Mouse (Mus musculus) erythroid progenitor cell, adult 5-6 weeks (primary cell): ENCODE results near the gene Stac3. TPM values are rescaled to one million over a fixed set of nuclear protein-coding genes. Genes with fewer than 3 reads are reported as not detected.

Experiments
- ATAC-seq: replicated peaks from 2 replicates; pipeline ENCODE4 v1.8.0; 2016; ENCODE audit warnings: moderate number of reproducible peaks, mild to moderate bottlenecking, moderate TSS enrichment, inconsistent platforms; ENCODE audit not compliant: poor library complexity, low FRiP score, severe bottlenecking
- total RNA-seq, 2 experiments: library from RNA; stranded (forward) in 1 of 2; stranded (reverse) in 1 of 2; fragments of 150-400 nt in 1 of 2; fragments of 186-747, 209-891 nt in 1 of 2; gene quantifications; 2 replicates each; pipeline versions ENCODE4 v1.2.3 to v1.2.4; 2015 to 2017; ENCODE audit warnings: low replicate concordance in 2 of 2

Gene Stac3
- total RNA-seq, 2 experiments from 2014 or later, result not detected

DNA sequence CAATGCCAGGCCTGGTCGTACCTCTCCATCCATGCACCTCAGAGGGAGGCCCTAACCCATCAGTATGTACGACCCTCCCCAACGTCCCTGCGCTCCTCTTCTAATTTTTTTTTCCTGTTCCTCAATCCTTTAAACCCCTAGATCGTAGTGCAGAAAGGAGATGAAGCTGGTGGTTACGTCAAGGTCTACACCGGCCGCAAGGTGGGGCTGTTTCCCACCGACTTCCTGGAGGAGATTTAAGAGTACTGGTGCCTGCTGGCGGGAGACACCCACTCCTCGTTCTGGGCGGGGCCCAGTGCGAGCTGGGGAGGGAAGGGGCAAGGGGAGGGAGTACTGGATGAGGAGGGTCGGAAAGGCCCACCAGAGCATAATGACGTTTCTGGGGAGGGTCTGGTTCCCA, 6.8 kb downstream of the Stac3 start:
- ATAC-seq, result no peak

DNA sequence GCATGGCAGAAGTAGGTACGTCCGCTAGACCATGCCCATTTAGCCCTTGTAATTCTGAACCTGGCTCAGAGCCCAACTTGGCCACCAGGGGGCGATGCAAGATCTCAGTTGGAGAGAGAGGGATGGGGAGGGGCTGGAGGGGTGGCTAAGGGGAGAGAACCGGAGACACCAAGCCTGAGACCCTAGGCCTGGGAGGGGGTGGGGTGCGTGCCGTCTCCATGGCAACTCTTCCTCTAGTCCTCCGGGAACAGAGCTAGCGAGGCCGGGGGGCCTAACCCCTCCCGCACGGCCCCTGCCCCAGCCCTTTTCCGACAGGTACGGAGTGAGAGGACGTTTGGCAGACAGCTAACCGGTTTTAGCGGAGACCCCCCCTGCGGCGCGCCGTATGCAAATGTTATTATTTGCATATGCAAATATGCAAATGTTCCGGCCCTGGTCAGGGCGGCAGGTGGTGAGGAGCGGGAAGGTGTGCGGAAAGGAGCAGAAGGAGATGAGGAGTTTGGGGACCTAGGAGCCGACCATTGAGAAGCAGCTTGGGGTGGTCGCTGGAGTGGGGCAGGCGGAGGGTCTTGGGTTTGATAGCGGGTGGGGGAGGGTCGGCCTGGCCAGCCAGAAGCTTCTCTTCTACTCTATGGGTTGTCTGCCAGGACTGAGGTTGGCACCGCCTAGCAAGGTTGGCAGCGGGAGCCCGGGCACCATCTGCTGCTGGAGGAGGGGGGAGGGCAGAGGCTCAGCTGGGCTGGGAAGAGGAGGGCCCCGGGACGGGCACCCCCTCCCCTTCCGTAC, 7.8 kb downstream of the Stac3 start:
- ATAC-seq, result 0 out of 2 replicates have a peak, but pooled peaks have one; percentile 39

DNA sequence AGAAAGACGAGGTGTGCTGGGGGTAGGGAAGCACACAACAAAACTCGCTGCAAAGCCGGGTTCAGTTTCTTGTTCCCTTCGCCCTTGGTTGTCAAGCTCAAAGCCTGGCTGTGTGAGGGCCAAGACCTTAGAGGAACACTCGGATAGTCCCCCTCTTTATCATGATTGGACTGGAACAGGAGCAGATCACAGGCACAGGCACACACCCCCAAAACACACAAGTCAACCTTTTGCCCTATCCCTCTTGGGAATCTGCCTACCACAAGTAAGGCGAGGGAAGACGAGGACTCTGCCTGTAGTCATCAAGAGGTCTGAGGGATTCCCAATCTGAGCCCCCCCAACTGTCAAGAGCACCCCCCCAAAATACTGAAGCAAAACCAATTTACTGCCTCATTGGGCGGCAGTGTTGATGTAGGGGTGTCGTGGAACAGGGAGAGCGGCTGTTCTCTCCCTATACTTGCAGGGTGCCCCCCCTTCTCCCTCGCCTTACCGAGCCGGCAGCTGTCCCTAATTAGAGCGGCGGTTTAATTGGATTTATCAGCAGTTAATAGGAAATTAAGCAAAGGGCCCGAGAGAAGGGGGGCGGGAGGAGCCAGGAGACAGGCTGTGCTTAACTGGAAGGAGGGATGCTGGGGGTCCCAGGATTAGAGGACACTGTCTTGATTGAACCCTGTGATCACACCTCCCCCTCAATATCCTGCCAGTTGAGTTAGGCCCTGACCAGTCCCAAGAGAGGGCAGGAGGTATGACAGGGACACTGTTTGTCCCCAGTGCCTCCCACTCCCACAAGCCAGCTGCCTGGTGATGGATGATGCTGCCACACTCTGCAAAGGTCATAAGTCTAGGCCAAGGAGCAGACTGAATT, 8.6 kb downstream of the Stac3 start:
- ATAC-seq, result no peak

DNA sequence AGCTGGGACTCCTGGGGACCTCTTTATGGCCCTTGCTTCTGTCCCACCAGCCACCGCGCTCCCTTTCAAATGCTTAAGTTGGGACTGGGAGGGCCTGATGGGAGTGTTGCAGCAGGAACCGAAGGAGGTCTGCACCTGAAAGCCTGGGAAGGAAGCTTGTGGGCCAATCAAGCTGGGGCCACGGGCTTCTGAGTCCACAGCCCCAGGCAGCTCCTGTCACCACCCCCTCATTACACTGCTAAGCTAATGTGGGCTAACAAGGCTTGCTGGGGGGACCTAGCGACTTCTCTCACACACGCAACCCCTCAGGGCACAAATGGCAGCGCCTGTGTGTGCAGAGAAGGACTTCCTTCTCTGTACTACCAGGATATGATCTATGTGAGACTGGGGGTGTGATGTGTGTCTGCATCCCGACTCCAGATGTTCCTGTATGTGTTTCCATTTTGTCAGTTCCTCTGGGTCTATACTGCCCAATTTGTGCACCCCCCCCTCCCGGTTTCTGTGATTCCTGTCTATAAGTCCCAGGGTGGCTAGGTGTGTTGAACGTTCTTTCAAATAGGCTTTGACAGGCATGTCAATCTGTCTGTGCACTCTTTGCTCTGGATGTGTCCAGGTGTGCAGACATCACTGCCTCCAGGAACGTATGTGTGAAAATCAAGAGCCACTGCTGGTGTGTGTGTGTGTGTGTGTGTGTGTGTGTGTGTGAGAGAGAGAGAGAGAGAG, 9.6 kb downstream of the Stac3 start:
- ATAC-seq, result no peak

DNA sequence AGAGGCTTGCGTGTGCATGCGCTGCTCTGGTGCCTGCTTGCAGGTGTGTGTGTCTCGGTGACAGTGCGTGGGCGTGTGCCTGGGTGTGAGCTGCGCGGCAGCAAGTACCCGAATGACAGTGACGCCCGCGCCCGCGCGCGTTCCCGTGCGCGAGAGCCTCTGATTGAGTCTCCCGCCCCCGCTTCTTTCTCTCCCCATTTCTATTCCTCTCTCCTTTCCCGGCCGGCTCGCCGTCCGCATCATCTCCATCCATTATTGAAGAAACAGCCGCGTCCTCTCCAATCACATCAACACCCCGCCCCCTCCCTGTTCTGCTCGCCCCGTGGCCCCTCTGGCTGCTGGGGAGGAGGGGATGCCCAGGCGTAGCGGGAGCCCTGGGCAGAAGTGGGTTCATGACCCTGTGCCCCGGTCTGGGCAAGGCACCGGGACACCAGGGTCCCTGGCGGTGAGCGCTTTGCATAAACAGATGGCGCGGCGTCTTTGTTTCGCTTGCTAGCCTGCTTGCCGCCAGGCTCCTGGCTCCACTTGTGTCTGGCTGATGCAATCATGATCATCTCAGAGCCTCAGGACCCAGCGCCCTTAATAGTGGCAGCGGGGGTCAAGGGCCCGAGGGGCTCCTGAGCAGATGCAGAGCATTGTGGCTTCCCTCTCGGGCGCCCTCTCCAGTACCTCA, 10.3 kb downstream of the Stac3 start:
- ATAC-seq, result no peak

DNA sequence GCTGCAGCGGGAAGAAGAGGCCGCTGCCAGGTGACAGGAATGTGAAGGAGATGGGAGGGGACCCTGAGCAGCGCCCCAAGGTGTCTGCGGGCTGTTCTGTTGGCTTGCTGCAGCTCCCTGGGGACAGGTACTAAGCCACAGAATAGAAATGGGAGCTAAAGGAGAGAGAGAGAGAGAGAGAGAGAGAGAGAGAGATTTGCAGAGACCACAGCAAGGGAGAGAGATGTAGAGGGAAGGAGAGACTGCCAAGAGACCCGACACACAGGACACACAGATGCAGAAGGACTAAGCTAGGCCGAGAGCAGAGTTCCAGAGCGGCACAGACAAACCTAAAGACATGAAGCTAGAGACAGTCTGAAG, 10.8 kb downstream of the Stac3 start:
- ATAC-seq, result no peak

DNA sequence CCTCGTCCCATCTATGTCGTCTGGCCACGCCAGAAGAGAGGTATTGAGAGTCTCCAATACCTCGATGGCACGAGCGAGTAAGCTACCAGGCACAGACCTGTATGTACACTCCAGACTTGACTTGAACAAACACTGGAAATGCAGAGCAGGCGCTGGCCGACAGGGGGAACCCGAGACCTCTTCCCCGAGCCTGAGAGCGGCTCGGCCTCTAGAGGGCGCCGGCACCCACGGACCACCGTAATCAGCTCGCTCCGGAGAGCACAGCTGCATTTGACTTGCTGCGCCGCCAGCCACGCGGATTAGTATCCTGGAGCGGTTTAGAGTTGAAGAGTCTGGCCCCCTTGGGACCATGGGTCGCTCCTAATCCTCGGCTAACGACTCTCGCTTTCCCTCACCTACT, 11.3 kb downstream of the Stac3 start:
- peak; percentile 83 for ATAC-seq

DNA sequence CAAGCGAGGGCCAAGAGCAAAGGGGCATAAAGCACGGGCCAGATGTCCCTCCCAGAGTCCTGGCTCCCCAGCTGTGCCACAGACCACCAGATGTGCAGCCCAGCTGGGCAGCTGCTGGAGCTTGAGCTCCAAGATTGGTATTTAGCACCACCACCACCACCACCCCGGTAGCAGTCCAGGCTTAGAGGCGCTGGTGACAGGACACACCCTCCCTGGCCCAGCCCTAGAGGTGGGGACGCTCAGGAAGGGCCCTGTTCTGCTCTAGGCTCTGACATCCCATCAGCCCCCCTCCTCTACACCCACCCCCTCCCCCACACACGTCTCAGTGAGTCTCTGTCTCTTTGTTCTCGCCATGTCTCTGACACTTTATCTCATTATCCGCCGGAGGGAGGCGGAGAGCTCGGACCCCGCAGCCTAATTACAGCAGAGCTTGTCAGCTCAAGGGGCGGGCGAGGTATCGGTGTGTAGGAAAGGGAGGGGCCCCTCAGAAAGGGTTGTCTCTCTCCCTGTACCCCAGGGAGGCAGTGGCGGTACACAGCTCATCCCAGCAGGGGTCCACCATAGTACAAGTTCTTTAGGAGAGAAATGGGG, 12.1 kb downstream of the Stac3 start:
- no peak for ATAC-seq

DNA sequence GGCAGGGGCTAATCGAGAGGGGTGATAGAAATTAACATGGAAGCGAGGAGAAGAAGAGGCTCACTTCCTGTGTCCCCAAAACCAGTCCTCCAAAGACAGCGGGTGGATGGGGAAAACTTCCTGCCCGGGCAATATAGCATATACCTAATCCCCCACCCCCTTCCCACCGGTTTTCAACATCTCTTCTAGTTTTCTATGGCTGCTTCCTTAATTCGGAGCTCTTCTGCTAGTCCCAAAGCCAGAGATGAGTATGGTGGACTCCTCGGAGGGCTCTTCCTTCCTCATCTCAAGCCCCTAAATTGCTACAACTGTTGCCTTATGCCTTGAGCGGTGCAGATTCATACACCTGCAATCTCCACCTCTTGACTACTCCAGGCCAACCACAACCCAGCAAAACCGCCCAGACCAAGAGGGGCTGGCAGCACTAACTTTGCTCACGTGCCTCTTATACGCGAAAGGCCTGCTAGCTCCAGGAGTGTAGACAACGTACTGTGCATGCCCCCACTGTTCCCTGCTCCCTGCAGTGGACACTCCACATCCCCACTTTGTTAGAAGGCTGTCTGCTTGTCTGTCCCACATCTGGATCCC, 12.7 kb downstream of the Stac3 start:
- no peak for ATAC-seq

DNA sequence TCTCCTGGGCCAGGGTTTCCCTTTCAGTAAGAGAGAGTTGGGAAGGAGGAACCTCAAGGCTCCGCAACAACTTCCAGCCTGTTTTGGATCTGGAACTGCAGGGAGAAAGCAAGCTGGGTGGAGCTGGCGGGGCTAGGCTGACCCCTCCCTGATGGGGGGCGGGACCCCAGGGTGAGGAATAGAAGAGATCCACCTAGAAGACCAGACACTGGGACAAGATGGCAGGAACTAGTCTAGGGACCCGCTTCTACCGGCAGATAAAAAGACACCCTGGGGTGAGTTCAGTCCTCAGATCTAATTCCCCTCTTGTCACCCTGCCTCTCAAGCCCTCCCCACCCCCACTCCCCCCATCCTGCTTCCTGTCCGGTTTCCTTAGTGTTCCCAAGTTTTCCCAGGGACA, 13.3 kb downstream of the Stac3 start, which contains the start of gene Ndufa4l2:
Ndufa4l2 (plus strand) TSS at position 204 of the 400 bp plus-strand sequence.
- no peak for ATAC-seq

DNA sequence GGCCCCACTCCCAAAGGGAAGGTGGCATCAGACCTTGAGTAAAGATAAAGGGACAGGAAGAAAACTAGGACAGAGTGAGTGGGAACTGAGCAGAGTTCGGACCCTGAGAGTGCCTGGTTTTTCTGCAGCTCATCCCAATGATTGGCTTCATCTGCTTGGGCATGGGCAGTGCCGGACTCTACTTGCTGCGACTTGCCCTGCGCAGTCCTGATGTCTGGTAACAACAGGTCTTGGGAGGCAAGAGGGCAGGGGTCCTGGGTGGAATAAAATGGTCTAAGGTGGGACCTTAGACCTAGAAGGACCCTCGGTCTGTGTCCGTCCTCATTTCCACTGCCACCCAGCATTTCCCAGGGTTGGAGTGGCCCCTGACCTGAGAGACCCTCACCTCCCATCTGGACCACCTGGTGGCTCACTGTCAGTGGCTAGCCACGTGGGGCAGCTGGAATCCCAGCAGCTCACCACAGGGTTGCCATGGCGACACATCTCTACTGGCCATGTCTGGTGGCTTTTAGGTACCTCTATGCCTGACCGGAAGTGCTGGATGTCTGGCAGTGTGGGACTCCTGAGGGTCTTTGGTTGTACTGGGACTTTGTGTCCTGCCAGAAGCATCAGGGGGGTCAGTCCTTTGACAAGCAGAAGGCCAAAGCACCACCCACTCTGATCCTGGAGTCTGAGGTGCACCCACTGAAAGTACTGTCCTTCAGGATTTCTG, 13.9 kb downstream of the Stac3 start:
- ATAC-seq, result no peak

DNA sequence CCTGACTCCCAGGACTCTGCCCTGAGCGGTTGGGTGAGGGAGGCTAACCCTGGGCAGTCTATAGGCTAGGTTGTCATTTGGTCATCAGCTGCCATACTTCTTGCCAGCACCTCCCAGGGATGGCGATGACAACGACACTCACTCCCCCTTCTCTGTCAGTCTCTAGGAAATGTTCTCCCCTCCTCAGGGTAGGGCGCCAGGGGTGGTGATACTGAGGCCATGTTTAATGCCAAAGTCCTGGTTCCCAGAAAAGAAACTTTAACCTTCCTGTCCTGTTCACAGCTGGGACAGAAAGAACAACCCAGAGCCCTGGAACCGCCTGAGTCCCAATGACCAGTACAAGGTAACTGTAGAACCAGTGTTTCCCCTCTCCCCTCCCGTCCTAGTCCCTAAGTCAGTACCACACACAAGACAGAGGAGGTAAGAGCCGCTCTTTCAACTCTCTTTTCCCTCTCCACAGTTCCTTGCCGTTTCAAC, 14.5 kb downstream of the Stac3 start:
- ATAC-seq, result no peak

DNA sequence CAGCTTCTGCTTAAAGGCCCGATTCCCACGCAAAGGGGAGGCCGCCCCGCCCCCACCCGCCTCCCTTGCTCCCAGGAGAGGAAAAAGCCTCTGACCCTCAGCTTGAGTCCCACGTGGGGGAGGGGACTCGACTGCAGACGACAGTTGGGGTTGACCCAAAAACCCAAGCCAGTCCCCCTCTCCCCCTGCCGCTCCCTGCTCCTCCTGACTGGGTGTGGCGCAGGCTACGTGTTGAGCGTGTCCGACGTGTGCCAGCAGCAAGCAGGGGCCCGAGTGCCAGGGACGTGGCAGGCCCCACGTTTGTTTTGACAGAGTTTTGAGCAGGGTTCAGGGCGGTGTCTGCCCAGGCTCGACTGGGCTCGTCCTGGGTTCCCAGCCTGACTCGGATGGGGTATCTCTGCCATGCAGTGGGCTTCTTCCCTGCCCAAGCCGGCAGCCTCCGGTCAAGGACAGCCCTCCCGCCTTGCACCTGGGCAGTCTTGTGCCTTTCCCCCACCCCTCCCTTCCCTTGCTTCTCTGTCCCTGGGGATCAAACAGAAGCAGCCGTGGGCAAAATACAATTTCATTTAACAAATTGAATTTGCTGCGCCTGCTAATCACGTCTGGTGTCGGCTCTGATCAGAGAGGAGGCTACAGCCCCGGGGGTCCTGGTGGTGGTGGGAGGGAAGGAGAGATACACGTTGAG, 15.2 kb downstream of the Stac3 start:
- ATAC-seq, result no peak

DNA sequence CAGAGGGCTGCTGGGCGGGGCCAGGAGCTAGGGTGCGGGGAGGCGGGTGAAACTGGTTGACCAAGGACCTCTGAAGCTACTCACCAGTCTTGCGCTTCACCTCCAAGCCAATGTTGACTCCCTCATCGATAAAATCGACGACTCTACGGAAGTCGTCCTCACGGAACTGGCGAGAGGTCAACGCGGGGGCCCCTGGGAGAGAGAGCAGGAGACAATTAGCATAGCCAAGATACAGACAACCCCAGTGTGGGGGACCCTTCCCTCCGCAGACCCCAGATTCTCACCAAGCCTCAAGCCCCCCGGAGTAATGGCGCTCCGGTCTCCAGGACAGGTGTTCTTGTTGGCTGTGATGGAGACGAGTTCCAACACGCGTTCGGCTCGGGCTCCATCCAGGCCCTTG, 16.5 kb downstream of the Stac3 start:
- ATAC-seq, result no peak

DNA sequence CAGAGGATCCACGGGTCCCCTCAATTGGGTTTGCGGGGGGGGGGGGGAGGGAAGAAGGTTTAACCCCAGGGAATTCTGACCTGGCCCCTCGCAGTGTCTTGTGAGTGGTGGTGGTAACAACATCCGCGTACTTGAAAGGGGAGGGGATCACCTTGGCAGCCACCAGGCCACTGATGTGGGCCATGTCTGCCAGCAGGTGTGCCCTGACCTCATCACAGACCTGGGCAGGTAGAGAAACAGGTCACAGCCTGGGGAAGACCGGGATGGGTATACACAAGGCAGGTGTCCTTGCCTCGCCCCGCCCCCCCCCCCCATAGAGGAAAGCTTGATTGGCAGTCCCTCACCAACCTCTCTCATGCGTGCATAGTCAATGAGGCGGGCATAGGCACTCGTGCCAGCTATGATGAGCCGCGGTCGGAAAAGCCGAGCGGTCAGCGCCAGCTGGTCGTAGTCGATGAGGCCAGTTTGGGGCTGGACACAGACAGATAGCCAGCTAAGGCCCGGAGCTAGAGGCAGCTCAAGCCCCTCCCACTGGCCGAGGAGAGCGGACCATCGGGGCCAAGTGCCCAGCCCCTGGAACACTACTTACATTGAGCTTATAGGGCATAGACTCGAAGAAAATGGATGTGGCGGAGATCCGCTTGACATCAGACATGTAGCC, 17.7 kb downstream of the Stac3 start:
- no peak for ATAC-seq

DNA sequence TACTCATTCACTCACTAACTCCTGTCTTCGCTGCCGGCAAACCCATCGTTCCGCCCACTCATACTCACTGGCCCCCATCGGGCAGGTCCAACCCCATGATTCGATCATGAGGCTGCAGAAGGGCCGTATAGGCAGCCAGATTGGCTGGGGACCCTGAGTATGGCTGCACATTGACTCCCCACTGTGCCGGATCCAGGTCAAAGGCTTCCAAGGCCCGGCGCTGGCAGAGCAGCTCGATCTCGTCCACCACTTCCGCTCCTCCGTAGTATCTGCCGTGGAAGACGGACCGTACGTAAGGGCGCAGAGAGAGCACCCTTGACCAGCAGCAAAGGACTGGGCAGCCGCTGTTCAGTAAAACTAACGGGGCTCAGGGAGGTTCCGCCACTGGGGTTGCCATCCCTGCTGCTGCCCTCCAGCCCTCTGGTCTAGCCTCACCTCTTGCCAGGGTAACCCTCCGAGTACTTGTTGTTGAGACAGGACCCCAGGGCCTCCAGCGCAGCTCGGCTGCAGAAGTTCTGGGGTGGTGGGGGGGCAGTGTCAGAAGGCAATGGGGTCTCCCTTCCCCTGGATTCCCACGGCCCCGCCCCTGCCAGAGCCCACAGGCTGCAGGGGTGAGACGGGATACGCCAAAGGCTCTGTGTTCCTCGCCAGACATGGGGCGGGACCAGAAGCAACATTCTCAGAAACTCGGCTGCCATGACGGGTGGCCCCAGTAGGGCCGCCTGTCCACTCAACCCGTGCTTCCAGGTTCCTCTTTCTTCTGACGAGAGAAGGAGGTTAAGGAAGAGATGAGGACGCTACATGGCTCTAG, 18.6 kb downstream of the Stac3 start:
- no peak for ATAC-seq
